Mouse (Mus musculus): ENCODE measurements around the gene B3galt4.
"Not testable (repeated sequence)": the region's sequence is repeated elsewhere in the genome, so short reads cannot be mapped to it uniquely, and the experiment has no call there.

B3galt4 gene

GRCm38 (mm10) chr17:33951021-33951946 is at the start of gene B3galt4:
Gene B3galt4 (minus strand): TSS chr17:33951488.
- H3K4me1 ChIP-seq (replicated peaks; ENCODE audit: low read depth, low read length), result peaks cover 66% of the 10 kb centered on the region

GRCm38 (mm10) chr17:34000796-34001195 is 49.5 kb upstream of the B3galt4 start:
- H3K36me3 ChIP-seq (ENCODE audit: insufficient read depth, low read length), result not testable (repeated sequence)
- H3K27me3 ChIP-seq (ENCODE audit: insufficient read depth, low read length), result peaks cover 66% of the 10 kb centered on the region

More at GRCm38 (mm10) chr17:33951021-33951946, at the start of gene B3galt4:
- Histone ChIP-seq H3K36me3 (ENCODE audit: insufficient read depth, low read length) (peaks cover 83% of the 10 kb centered on the region), H3K4me3 (replicated peaks; ENCODE audit: low read length) (peak within 1 kb of the TSS; percentile 95), H3K9me3 (ENCODE audit: low read length) (no peaks in the 10 kb centered on the region), H3K27me3 (ENCODE audit: insufficient read depth, low read length) (no peaks in the 10 kb centered on the region)
- TF ChIP-seq NANOG (IDR thresholded peaks at IDR 0.05; ENCODE audit: borderline replicate concordance, low read length), result peak; percentile 50; the same call in 1 of the 2 replicates
- TF ChIP-seq POU5F1 (IDR thresholded peaks at IDR 0.05; ENCODE audit: borderline replicate concordance, low read length), result no peak

GRCm38 (mm10) chr17:34000150-34000537 is 48.9 kb upstream of the B3galt4 start, which contains the start of gene H2-K1:
Gene H2-K1 (minus strand): TSS chr17:34000347.
- H3K4me1 ChIP-seq (replicated peaks; ENCODE audit: low read depth, low read length), result peaks cover 18% of the 10 kb centered on the region
- no peak for TF ChIP-seq NANOG (IDR thresholded peaks at IDR 0.05; ENCODE audit: borderline replicate concordance, low read length)
- TF ChIP-seq CTCF (conservative IDR thresholded peaks at IDR 0.05; ENCODE audit: low read length), result no peak
- no peak for TF ChIP-seq POU5F1 (IDR thresholded peaks at IDR 0.05; ENCODE audit: borderline replicate concordance, low read length)
- no peaks in the 10 kb centered on the region for H3K36me3 ChIP-seq (ENCODE audit: insufficient read depth, low read length)
- H3K4me3 ChIP-seq (replicated peaks; ENCODE audit: low read length), result peak within 1 kb of the TSS; percentile 80
- H3K27me3 ChIP-seq (ENCODE audit: insufficient read depth, low read length), result peaks cover 66% of the 10 kb centered on the region
- H3K9me3 ChIP-seq (ENCODE audit: low read length), result 0 out of 2 replicates have a peak, but pooled peaks cover 4% of the 10 kb centered on the region

More at GRCm38 (mm10) chr17:34000796-34001195, 49.5 kb upstream of the B3galt4 start:
- H3K4me1 ChIP-seq (replicated peaks; ENCODE audit: low read depth, low read length), result peaks cover 18% of the 10 kb centered on the region
- H3K4me3 ChIP-seq (replicated peaks; ENCODE audit: low read length); H3K9me3 ChIP-seq (ENCODE audit: low read length): not testable (repeated sequence)

GRCm38 (mm10) chr17:33999341-34000149 is 48.3 kb upstream of the B3galt4 start:
- peaks cover 69% of the 10 kb centered on the region for H3K27me3 ChIP-seq (ENCODE audit: insufficient read depth, low read length)
- H3K36me3 ChIP-seq (ENCODE audit: insufficient read depth, low read length), result no peaks in the 10 kb centered on the region
- peak overlapping the region; percentile 80 for H3K4me3 ChIP-seq (replicated peaks; ENCODE audit: low read length)
- TF ChIP-seq CTCF (conservative IDR thresholded peaks at IDR 0.05; ENCODE audit: low read length), result no peak
- no peak for TF ChIP-seq NANOG (IDR thresholded peaks at IDR 0.05; ENCODE audit: borderline replicate concordance, low read length)
- TF ChIP-seq POU5F1 (IDR thresholded peaks at IDR 0.05; ENCODE audit: borderline replicate concordance, low read length), result no peak
- peaks cover 18% of the 10 kb centered on the region for H3K4me1 ChIP-seq (replicated peaks; ENCODE audit: low read depth, low read length)
- 0 out of 2 replicates have a peak, but pooled peaks cover 4% of the 10 kb centered on the region for H3K9me3 ChIP-seq (ENCODE audit: low read length)

GRCm38 (mm10) chr17:33998697-33999096 is 47.4 kb upstream of the B3galt4 start:
- not testable (repeated sequence) for H3K4me3 ChIP-seq (replicated peaks; ENCODE audit: low read length); H3K9me3 ChIP-seq (ENCODE audit: low read length); H3K36me3 ChIP-seq (ENCODE audit: insufficient read depth, low read length)
- H3K4me1 ChIP-seq (replicated peaks; ENCODE audit: low read depth, low read length), result peaks cover 10% of the 10 kb centered on the region
- peaks cover 69% of the 10 kb centered on the region for H3K27me3 ChIP-seq (ENCODE audit: insufficient read depth, low read length)

- peaks cover 64% of the 10 kb centered on the region for H3K27me3 ChIP-seq (ENCODE audit: insufficient read depth, low read length)
- H3K9me3 ChIP-seq (ENCODE audit: low read length); H3K4me1 ChIP-seq (replicated peaks; ENCODE audit: low read depth, low read length); H3K4me3 ChIP-seq (replicated peaks; ENCODE audit: low read length); H3K36me3 ChIP-seq (ENCODE audit: insufficient read depth, low read length): not testable (repeated sequence)
These were observed 45.7 kb upstream of the B3galt4 start for GRCm38 (mm10) chr17:33997025-33997424.

GRCm38 (mm10) chr17:33995651-33996050 is 44.4 kb upstream of the B3galt4 start:
- peaks cover 52% of the 10 kb centered on the region for H3K27me3 ChIP-seq (ENCODE audit: insufficient read depth, low read length)
- TF ChIP-seq POU5F1 (IDR thresholded peaks at IDR 0.05; ENCODE audit: borderline replicate concordance, low read length), result no peak
- TF ChIP-seq CTCF (conservative IDR thresholded peaks at IDR 0.05; ENCODE audit: low read length), result no peak
- TF ChIP-seq NANOG (IDR thresholded peaks at IDR 0.05; ENCODE audit: borderline replicate concordance, low read length), result no peak
- no peak overlapping the region for H3K4me3 ChIP-seq (replicated peaks; ENCODE audit: low read length)
- H3K9me3 ChIP-seq (ENCODE audit: low read length), result no peaks in the 10 kb centered on the region
- H3K36me3 ChIP-seq (ENCODE audit: insufficient read depth, low read length), result no peaks in the 10 kb centered on the region
- peaks cover 8% of the 10 kb centered on the region for H3K4me1 ChIP-seq (replicated peaks; ENCODE audit: low read depth, low read length)

- TF ChIP-seq NANOG (IDR thresholded peaks at IDR 0.05; ENCODE audit: borderline replicate concordance, low read length) (no peak), POU5F1 (IDR thresholded peaks at IDR 0.05; ENCODE audit: borderline replicate concordance, low read length) (no peak), CTCF (conservative IDR thresholded peaks at IDR 0.05; ENCODE audit: low read length) (no peak)
- no peak overlapping the region for H3K4me3 ChIP-seq (replicated peaks; ENCODE audit: low read length)
- peaks cover 3% of the 10 kb centered on the region for H3K4me1 ChIP-seq (replicated peaks; ENCODE audit: low read depth, low read length)
- no peaks in the 10 kb centered on the region for H3K9me3 ChIP-seq (ENCODE audit: low read length)
- peaks cover 48% of the 10 kb centered on the region for H3K27me3 ChIP-seq (ENCODE audit: insufficient read depth, low read length)
- H3K36me3 ChIP-seq (ENCODE audit: insufficient read depth, low read length), result no peaks in the 10 kb centered on the region
These were observed 43.7 kb upstream of the B3galt4 start for GRCm38 (mm10) chr17:33994959-33995358.

Measured in E14TG2a.4 (cell line).